Mouse (Mus musculus) Muller cell, postnatal 12 days (primary cell): ENCODE data around the gene Kdm2a.

ENCODE experiments used
- DNase-seq: peaks from one replicate; pipeline ENCODE4 v3.0.0-alpha.2; 2015; ENCODE audit errors: inconsistent ontology term

Kdm2a gene

GRCm38 (mm10) chr19:4328737-4329304 is 69.3 kb downstream of the Kdm2a start:
- DNase-seq: no peak

GRCm38 (mm10) chr19:4326881-4327280 is 71.2 kb downstream of the Kdm2a start:
- DNase-seq: no peak

- DNase-seq: no peak
Measured at GRCm38 (mm10) chr19:4326106-4326505, 72.0 kb downstream of the Kdm2a start.

- DNase-seq: no peak
Measured at GRCm38 (mm10) chr19:4322134-4322533, 76.0 kb downstream of the Kdm2a start.

- DNase-seq: no peak
Measured at GRCm38 (mm10) chr19:4321622-4322021, 76.5 kb downstream of the Kdm2a start.

- DNase-seq: no peak
Measured at GRCm38 (mm10) chr19:4319272-4319671, 78.8 kb downstream of the Kdm2a start.

GRCm38 (mm10) chr19:4317181-4317580 is 80.9 kb downstream of the Kdm2a start:
- no peak for DNase-seq

- DNase-seq: peak; percentile 51
Measured at GRCm38 (mm10) chr19:4315223-4315944, 82.7 kb downstream of the Kdm2a start.

- DNase-seq: peak; percentile 58
Measured at GRCm38 (mm10) chr19:4309776-4310185, 88.3 kb downstream of the Kdm2a start.

- DNase-seq: no peak
Measured at GRCm38 (mm10) chr19:4309302-4309701, 88.8 kb downstream of the Kdm2a start.

- DNase-seq: peak; percentile 75
Measured at GRCm38 (mm10) chr19:4306190-4306577, 91.9 kb downstream of the Kdm2a start, which contains the start of gene Grk2. Gene Grk2, minus strand, starts transcription at chr19:4306222.

GRCm38 (mm10) chr19:4305491-4306189 is 92.4 kb downstream of the Kdm2a start:
- peak; percentile 66 for DNase-seq

GRCm38 (mm10) chr19:4304871-4305321 is 93.2 kb downstream of the Kdm2a start:
- DNase-seq: no peak

- no peak for DNase-seq
Measured at GRCm38 (mm10) chr19:4304251-4304821, 93.7 kb downstream of the Kdm2a start.

GRCm38 (mm10) chr19:4303640-4303995 is 94.5 kb downstream of the Kdm2a start:
- no peak for DNase-seq

- DNase-seq: peak; percentile 71
Measured at GRCm38 (mm10) chr19:4302936-4303639, 95.0 kb downstream of the Kdm2a start.

GRCm38 (mm10) chr19:4301735-4302651 is 96.1 kb downstream of the Kdm2a start:
- no peak for DNase-seq

GRCm38 (mm10) chr19:4300852-4301734 is 97.0 kb downstream of the Kdm2a start:
- no peak for DNase-seq

GRCm38 (mm10) chr19:4300271-4300704 is 97.8 kb downstream of the Kdm2a start:
- no peak for DNase-seq
